Mouse (Mus musculus) kidney, embryonic 16.5 days (tissue): ENCODE results near the gene Notum. TPM values are rescaled to one million over a fixed set of nuclear protein-coding genes. Genes with fewer than 3 reads are reported as not detected.

Experiments used
- ATAC-seq: fragments of 200-750 bp; cut with Nextera tagmentation; 2 replicates; pipeline ENCODE4 v1.8.0; 2017; ENCODE audit warnings: moderate TSS enrichment; ENCODE audit not compliant: low FRiP score, low TSS enrichment
- H3K27ac ChIP-seq: fragments of 300-500 bp; sonication (generic); 2 replicates; pipeline ENCODE4 v1.5.1; 2014; ENCODE audit warnings: low read length
- H3K27me3 ChIP-seq: fragments of 300-500 bp; sonication (generic); 2 replicates; pipeline ENCODE4 v1.6.1; 2014; ENCODE audit warnings: low read length, control low read depth, mixed read lengths; ENCODE audit not compliant: insufficient read depth
- H3K36me3 ChIP-seq: fragments of 300-500 bp; sonication (generic); 2 replicates; pipeline ENCODE4 v1.6.1; 2014; ENCODE audit warnings: low read length, control low read depth, mixed read lengths; ENCODE audit not compliant: insufficient read depth
- H3K4me1 ChIP-seq: fragments of 300-500 bp; sonication (generic); 2 replicates; pipeline ENCODE4 v1.6.1; 2014; ENCODE audit warnings: low read length, control low read depth, mixed read lengths; ENCODE audit not compliant: insufficient read depth
- H3K4me2 ChIP-seq: fragments of 300-500 bp; sonication (generic); replicated peaks from 2 replicates; pipeline ENCODE4 v1.6.1; 2014; ENCODE audit warnings: low read depth, low read length
- H3K4me3 ChIP-seq: fragments of 300-500 bp; sonication (generic); 2 replicates; pipeline ENCODE4 v1.5.1; 2014; ENCODE audit warnings: mild to moderate bottlenecking, low read length
- H3K9ac ChIP-seq: fragments of 300-500 bp; sonication (generic); replicated peaks from 2 replicates; pipeline ENCODE4 v1.6.1; 2014; ENCODE audit warnings: low read length
- H3K9me3 ChIP-seq: fragments of 300-500 bp; sonication (generic); 2 replicates; pipeline ENCODE4 v1.6.1; 2016; ENCODE audit warnings: low read length, control low read depth
- WGBS: fragments of 180-500 bp; shearing (Covaris S2); extraction: QIAGEN DNeasy Blood & Tissue Kit; methylation state at CpG from one replicate; pipeline ENCODE4 v1.1.7; 2014; 5-methylcytosine and 5-hydroxymethylcytosine counted together
- microRNA-seq: library from miRNA; unstranded; fragments of <30 nt; microRNA quantifications from one replicate; pipeline ENCODE4, GENCODE M21; 2016
- polyA plus RNA-seq: library from polyadenylated mRNA; unstranded; fragments of >200 nt; fragmentation: Nextera tagmentation; extraction: Ambion mirVana; gene quantifications from 2 replicates; pipeline ENCODE4 v1.2.1, GENCODE M21; 2015

Gene Notum
- polyA plus RNA-seq, 1 experiment from 2014 or later = 4.8 TPM

GRCm38 (mm10) chr11:120613481-120613972 is 47.4 kb downstream of the Notum start:
- Histone ChIP-seq H3K4me2 (no peak overlapping the region), H3K27me3 (no peaks in the 10 kb centered on the region), H3K27ac (no peak overlapping the region), H3K4me1 (peaks cover 20% of the 10 kb centered on the region), H3K9me3 (no peaks in the 10 kb centered on the region), H3K4me3 (no peak overlapping the region), H3K9ac (no peak overlapping the region), H3K36me3 (peaks cover 37% of the 10 kb centered on the region)
- ATAC-seq = no peak
- 89% methylated on average over 10 of the region's 10 CpGs for WGBS

GRCm38 (mm10) chr11:120612763-120613162 is 48.2 kb downstream of the Notum start:
- Histone ChIP-seq H3K4me3 (no peak overlapping the region), H3K4me2 (no peak overlapping the region), H3K36me3 (peaks cover 32% of the 10 kb centered on the region), H3K9ac (no peak overlapping the region), H3K27me3 (no peaks in the 10 kb centered on the region), H3K4me1 (peaks cover 28% of the 10 kb centered on the region), H3K9me3 (no peaks in the 10 kb centered on the region), H3K27ac (no peak overlapping the region)
- WGBS = 50% methylated on average over 5 of the region's 6 CpGs
- ATAC-seq = peak; percentile 47; the same call in 1 of the 2 replicates

- H3K27me3 ChIP-seq = no peaks in the 10 kb centered on the region
- WGBS = 81% methylated on average over 9 of the region's 9 CpGs
- ATAC-seq = no peak
- H3K36me3 ChIP-seq = peaks cover 32% of the 10 kb centered on the region
- H3K9ac ChIP-seq = no peak overlapping the region
- peaks cover 25% of the 10 kb centered on the region for H3K4me1 ChIP-seq
- H3K4me3 ChIP-seq = no peak overlapping the region
- H3K4me2 ChIP-seq = no peak overlapping the region
- H3K9me3 ChIP-seq = no peaks in the 10 kb centered on the region
- no peak overlapping the region for H3K27ac ChIP-seq
Observed at GRCm38 (mm10) chr11:120610477-120611046, 50.4 kb downstream of the Notum start.

- Histone ChIP-seq H3K9me3 (no peaks in the 10 kb centered on the region), H3K4me3 (peak overlapping the region; percentile 44), H3K4me2 (peak overlapping the region; percentile 74), H3K9ac (peak overlapping the region; percentile 69), H3K36me3 (peaks cover 38% of the 10 kb centered on the region), H3K4me1 (peaks cover 25% of the 10 kb centered on the region), H3K27me3 (no peaks in the 10 kb centered on the region), H3K27ac (peak overlapping the region; percentile 51; the same call in 1 of the 2 replicates)
- 34% methylated on average over 8 of the region's 8 CpGs for WGBS
- peak; percentile 72 for ATAC-seq
Observed at GRCm38 (mm10) chr11:120609250-120609649, 51.7 kb downstream of the Notum start.

- ATAC-seq = 0 out of 2 replicates have a peak, but pooled peaks have one; percentile 29
- peaks cover 37% of the 10 kb centered on the region for H3K36me3 ChIP-seq
Observed at GRCm38 (mm10) chr11:120608241-120609034, 52.5 kb downstream of the Notum start, which contains the start of gene Npb. TSS of gene Npb (plus strand) at chr11:120608477.

GRCm38 (mm10) chr11:120606764-120607163 is 54.2 kb downstream of the Notum start:
- Histone ChIP-seq H3K9ac (no peak overlapping the region), H3K4me1 (peaks cover 25% of the 10 kb centered on the region), H3K27ac (no peak overlapping the region; the same call in 1 of the 2 replicates), H3K4me2 (no peak overlapping the region), H3K27me3 (no peaks in the 10 kb centered on the region), H3K4me3 (no peak overlapping the region), H3K9me3 (no peaks in the 10 kb centered on the region), H3K36me3 (peaks cover 36% of the 10 kb centered on the region)
- 72% methylated on average over 4 of the region's 4 CpGs for WGBS
- no peak for ATAC-seq

More at GRCm38 (mm10) chr11:120608241-120609034, 52.5 kb downstream of the Notum start, which contains the start of gene Npb:
- no peaks in the 10 kb centered on the region for H3K27me3 ChIP-seq
- no peaks in the 10 kb centered on the region for H3K9me3 ChIP-seq
- H3K4me1 ChIP-seq = peaks cover 25% of the 10 kb centered on the region
- H3K4me3 ChIP-seq = peak within 1 kb of the TSS; percentile 44
- peak within 1 kb of the TSS; percentile 51; the same call in 1 of the 2 replicates for H3K27ac ChIP-seq
- WGBS = 3% methylated on average over 45 of the region's 45 CpGs
- peak within 1 kb of the TSS; percentile 74 for H3K4me2 ChIP-seq
- peak within 1 kb of the TSS; percentile 69 for H3K9ac ChIP-seq

GRCm38 (mm10) chr11:120605667-120606066 is 55.3 kb downstream of the Notum start:
- ATAC-seq = no peak
- 88% methylated on average over 7 of the region's 7 CpGs for WGBS
- no peaks in the 10 kb centered on the region for H3K9me3 ChIP-seq
- no peaks in the 10 kb centered on the region for H3K27me3 ChIP-seq
- no peak overlapping the region for H3K4me2 ChIP-seq
- H3K4me3 ChIP-seq = no peak overlapping the region
- peaks cover 34% of the 10 kb centered on the region for H3K36me3 ChIP-seq
- no peak overlapping the region for H3K9ac ChIP-seq
- H3K4me1 ChIP-seq = peaks cover 25% of the 10 kb centered on the region
- H3K27ac ChIP-seq = no peak overlapping the region

Small RNAs within 50 kb of the gene (microRNA-seq; reads per million reads assigned to microRNA genes)
- gene Mir6936 = 0.47 reads per million

Other genes starting within 250 kb of the Notum start
- 34.1 and 34.4 TPM in 2 replicates for gene Nploc4, start 223.5 kb downstream of the Notum start, polyA plus RNA-seq
- not detected in 2 replicates for gene Tspan10, start 218.5 kb downstream of the Notum start, polyA plus RNA-seq
- gene Pde6g, start 207.7 kb downstream of the Notum start, polyA plus RNA-seq = 0.39 and 0.45 TPM in 2 replicates
- 15.4 and 15.9 TPM in 2 replicates for gene Oxld1, start 203.1 kb downstream of the Notum start, polyA plus RNA-seq
- 40.6 and 43.9 TPM in 2 replicates for gene Ccdc137, start 203.1 kb downstream of the Notum start, polyA plus RNA-seq
- 46.5 and 50.4 TPM in 2 replicates for gene Arl16, start 193.6 kb downstream of the Notum start, polyA plus RNA-seq
- 176 and 177 TPM in 2 replicates for gene Mrpl12, start 176.6 kb downstream of the Notum start, polyA plus RNA-seq
- gene Slc25a10, start 169.3 kb downstream of the Notum start, polyA plus RNA-seq = 120 and 123 TPM in 2 replicates
- gene Gcgr, start 130.5 kb downstream of the Notum start, polyA plus RNA-seq = 4.7 and 5.5 TPM in 2 replicates
- gene Mcrip1, start 111.4 kb downstream of the Notum start, polyA plus RNA-seq = 218 and 232 TPM in 2 replicates
- 0.55 and 0.57 TPM in 2 replicates for gene Ppp1r27, start 110.0 kb downstream of the Notum start, polyA plus RNA-seq
- gene P4hb, start 87.9 kb downstream of the Notum start, polyA plus RNA-seq = 843 and 914 TPM in 2 replicates
- 696 and 712 TPM in 2 replicates for gene Arhgdia, start 79.6 kb downstream of the Notum start, polyA plus RNA-seq
- gene Alyref, start 62.8 kb downstream of the Notum start, polyA plus RNA-seq = 92.2 and 372 TPM in 2 replicates
- gene Anapc11, start 62.8 kb downstream of the Notum start, polyA plus RNA-seq = 195 and 197 TPM in 2 replicates
- gene Npb, start 52.7 kb downstream of the Notum start, polyA plus RNA-seq = 27.7 and 33.8 TPM in 2 replicates
- 164 and 174 TPM in 2 replicates for gene Pcyt2, start 43.2 kb downstream of the Notum start, polyA plus RNA-seq
- gene Sirt7, start 35.9 kb downstream of the Notum start, polyA plus RNA-seq = 38.9 and 39.3 TPM in 2 replicates
- gene Mafg, start 27.6 kb downstream of the Notum start, polyA plus RNA-seq = 24.3 and 25.4 TPM in 2 replicates
- gene Pycr1, start 17.4 kb downstream of the Notum start, polyA plus RNA-seq = 26.8 and 27.3 TPM in 2 replicates
- gene Myadml2, start 13.0 kb downstream of the Notum start, polyA plus RNA-seq = 0.51 and 0.73 TPM in 2 replicates
- gene Aspscr1, start 11.8 kb upstream of the Notum start, polyA plus RNA-seq = 146 TPM in 2 replicates
- gene Cenpx, start 52.6 kb upstream of the Notum start, polyA plus RNA-seq = 151 TPM in 2 replicates
- 69.2 and 71.3 TPM in 2 replicates for gene Lrrc45, start 52.8 kb upstream of the Notum start, polyA plus RNA-seq
- 32.5 and 38.7 TPM in 2 replicates for gene Rac3, start 60.3 kb upstream of the Notum start, polyA plus RNA-seq
- gene Dcxr, start 66.1 kb upstream of the Notum start, polyA plus RNA-seq = 49.4 and 56.5 TPM in 2 replicates
- 2.1 and 4.3 TPM in 2 replicates for gene Cbr2, start 70.9 kb upstream of the Notum start, polyA plus RNA-seq
- gene Hmga1b, start 101.6 kb upstream of the Notum start, polyA plus RNA-seq = 3.4 and 9.0 TPM in 2 replicates
- gene Rfng, start 123.0 kb upstream of the Notum start, polyA plus RNA-seq = 44.0 and 46.9 TPM in 2 replicates
- gene Gps1, start 123.1 kb upstream of the Notum start, polyA plus RNA-seq = 230 and 239 TPM in 2 replicates
- gene Dus1l, start 135.2 kb upstream of the Notum start, polyA plus RNA-seq = 89.9 and 91.0 TPM in 2 replicates
- gene Fasn, start 163.4 kb upstream of the Notum start, polyA plus RNA-seq = 50.0 and 50.4 TPM in 2 replicates